Mouse (Mus musculus) neural tube, embryonic 11.5 days (tissue): ENCODE measurements around the gene 1700023F06Rik. TPM values are rescaled to one million over a fixed set of nuclear protein-coding genes. Genes with fewer than 3 reads are reported as not detected.

Experiments
- ATAC-seq: fragments of 200-750 bp; cut with Nextera tagmentation; 2 replicates; pipeline ENCODE4 v1.8.0; 2017; ENCODE audit warnings: moderate number of reproducible peaks, mild to moderate bottlenecking, moderate TSS enrichment, moderate library complexity; ENCODE audit not compliant: insufficient read depth, low FRiP score, low TSS enrichment
- DNase-seq: peaks from one replicate; pipeline ENCODE4 v3.0.0-alpha.2; 2015; ENCODE audit warnings: low spot score
- H3K27ac ChIP-seq: fragments of 300-500 bp; sonication (generic); 2 replicates; pipeline ENCODE4 v1.5.1; 2014; ENCODE audit warnings: low read depth, mild to moderate bottlenecking, low read length
- H3K27me3 ChIP-seq: fragments of 300-500 bp; sonication (generic); 2 replicates; pipeline ENCODE4 v1.6.1; 2014; ENCODE audit warnings: mild to moderate bottlenecking, low read length, mixed read lengths; ENCODE audit not compliant: control insufficient read depth, insufficient read depth
- H3K36me3 ChIP-seq: fragments of 300-500 bp; sonication (generic); 2 replicates; pipeline ENCODE4 v1.6.1; 2014; ENCODE audit warnings: mild to moderate bottlenecking, low read length, moderate library complexity, mixed read lengths; ENCODE audit not compliant: control insufficient read depth, insufficient read depth
- H3K4me1 ChIP-seq: fragments of 300-500 bp; sonication (generic); 2 replicates; pipeline ENCODE4 v1.6.1; 2014; ENCODE audit warnings: low read length, mixed read lengths; ENCODE audit not compliant: control insufficient read depth, insufficient read depth
- H3K4me2 ChIP-seq: fragments of 300-500 bp; sonication (generic); 2 replicates; pipeline ENCODE4 v1.6.1; 2014; ENCODE audit warnings: low read depth, mild to moderate bottlenecking, moderate library complexity
- H3K4me3 ChIP-seq: fragments of 300-500 bp; sonication (generic); 2 replicates; pipeline ENCODE4 v1.5.1; 2014; ENCODE audit warnings: low read depth, low read length
- H3K9ac ChIP-seq: fragments of 300-500 bp; sonication (generic); 2 replicates; pipeline ENCODE4 v1.6.1; 2014; ENCODE audit warnings: mild to moderate bottlenecking, low read length
- H3K9me3 ChIP-seq: fragments of 300-500 bp; sonication (generic); 2 replicates; pipeline ENCODE4 v1.6.1; 2016; ENCODE audit warnings: low read length; ENCODE audit not compliant: control insufficient read depth
- WGBS: fragments of 180-500 bp; shearing (Covaris S2); extraction: QIAGEN DNeasy Blood & Tissue Kit; methylation state at CpG from one replicate; pipeline ENCODE4 v1.1.7; 2014; 5-methylcytosine and 5-hydroxymethylcytosine counted together
- polyA plus RNA-seq: library from polyadenylated mRNA; unstranded; fragments of >200 nt; fragmentation: Nextera tagmentation; extraction: Ambion mirVana; gene quantifications from 2 replicates; pipeline ENCODE4 v1.2.1, GENCODE M21; 2014

Gene 1700023F06Rik
- polyA plus RNA-seq, 1 experiment from 2014 or later, result not detected

GRCm38 (mm10) chr11:103246731-103247290 lies 38.5 kb upstream of the 1700023F06Rik start:
- no peak overlapping the region for H3K27ac ChIP-seq
- H3K4me2 ChIP-seq, result no peak overlapping the region
- H3K36me3 ChIP-seq, result no peaks in the 10 kb centered on the region
- DNase-seq (no peak), ATAC-seq (no peak)
- 0 out of 2 replicates have a peak, but pooled peaks cover 3% of the 10 kb centered on the region for H3K4me1 ChIP-seq
- 75% methylated on average over 4 of the region's 4 CpGs for WGBS
- no peaks in the 10 kb centered on the region for H3K9me3 ChIP-seq
- no peak overlapping the region for H3K4me3 ChIP-seq
- H3K9ac ChIP-seq, result no peak overlapping the region
- no peaks in the 10 kb centered on the region for H3K27me3 ChIP-seq

- H3K27me3 ChIP-seq, result no peaks in the 10 kb centered on the region
- WGBS, result 83% methylated on average over 10 of the region's 10 CpGs
- no peaks in the 10 kb centered on the region for H3K36me3 ChIP-seq
- ATAC-seq, result no peak
- H3K27ac ChIP-seq, result no peak overlapping the region
- H3K9ac ChIP-seq, result no peak overlapping the region
- no peaks in the 10 kb centered on the region for H3K9me3 ChIP-seq
- no peak overlapping the region for H3K4me2 ChIP-seq
- H3K4me3 ChIP-seq, result no peak overlapping the region
- no peak for DNase-seq
- H3K4me1 ChIP-seq, result 0 out of 2 replicates have a peak, but pooled peaks cover 3% of the 10 kb centered on the region
Measured at GRCm38 (mm10) chr11:103246081-103246730, 37.8 kb upstream of the 1700023F06Rik start.

- 0 out of 2 replicates have a peak, but pooled peaks cover 3% of the 10 kb centered on the region for H3K4me1 ChIP-seq
- no peaks in the 10 kb centered on the region for H3K9me3 ChIP-seq
- ATAC-seq (no peak), DNase-seq (no peak)
- no peak overlapping the region for H3K4me3 ChIP-seq
- H3K36me3 ChIP-seq, result no peaks in the 10 kb centered on the region
- H3K27ac ChIP-seq, result no peak overlapping the region
- WGBS, result 90% methylated on average over 4 of the region's 4 CpGs
- no peak overlapping the region for H3K4me2 ChIP-seq
- no peaks in the 10 kb centered on the region for H3K27me3 ChIP-seq
- no peak overlapping the region for H3K9ac ChIP-seq
Measured at GRCm38 (mm10) chr11:103244856-103245255, 36.5 kb upstream of the 1700023F06Rik start.

GRCm38 (mm10) chr11:103240740-103241139 lies 32.4 kb upstream of the 1700023F06Rik start:
- DNase-seq, result no peak
- Histone ChIP-seq H3K4me3 (no peak overlapping the region), H3K4me2 (no peak overlapping the region), H3K4me1 (no peaks in the 10 kb centered on the region), H3K36me3 (peaks cover 3% of the 10 kb centered on the region; the same call in 1 of the 2 replicates), H3K9ac (no peak overlapping the region), H3K27me3 (no peaks in the 10 kb centered on the region), H3K27ac (no peak overlapping the region), H3K9me3 (no peaks in the 10 kb centered on the region)
- 62% methylated on average over 7 of the region's 7 CpGs for WGBS
- no peak for ATAC-seq

GRCm38 (mm10) chr11:103237757-103238156 lies 29.4 kb upstream of the 1700023F06Rik start:
- 73% methylated on average over 9 of the region's 9 CpGs for WGBS
- peaks cover 3% of the 10 kb centered on the region; the same call in 1 of the 2 replicates for H3K36me3 ChIP-seq

GRCm38 (mm10) chr11:103236903-103237302 lies 28.5 kb upstream of the 1700023F06Rik start:
- WGBS, result 85% methylated on average over 8 of the region's 10 CpGs
- ATAC-seq (no peak), DNase-seq (no peak)
- no peaks in the 10 kb centered on the region for H3K27me3 ChIP-seq
- H3K9ac ChIP-seq, result no peak overlapping the region
- no peak overlapping the region for H3K4me2 ChIP-seq
- no peak overlapping the region for H3K4me3 ChIP-seq
- no peak overlapping the region for H3K27ac ChIP-seq
- H3K36me3 ChIP-seq, result peaks cover 3% of the 10 kb centered on the region; the same call in 1 of the 2 replicates
- no peaks in the 10 kb centered on the region for H3K4me1 ChIP-seq
- no peaks in the 10 kb centered on the region for H3K9me3 ChIP-seq

More at GRCm38 (mm10) chr11:103237757-103238156, 29.4 kb upstream of the 1700023F06Rik start:
- Histone ChIP-seq H3K27me3 (no peaks in the 10 kb centered on the region), H3K27ac (no peak overlapping the region), H3K4me1 (no peaks in the 10 kb centered on the region), H3K9ac (no peak overlapping the region), H3K9me3 (no peaks in the 10 kb centered on the region), H3K4me3 (no peak overlapping the region), H3K4me2 (no peak overlapping the region)
- DNase-seq (no peak), ATAC-seq (no peak)

- Histone ChIP-seq H3K9ac (no peak overlapping the region), H3K9me3 (no peaks in the 10 kb centered on the region), H3K27me3 (no peaks in the 10 kb centered on the region)
Measured at GRCm38 (mm10) chr11:103236431-103236830, 28.1 kb upstream of the 1700023F06Rik start.

GRCm38 (mm10) chr11:103235702-103236101 lies 27.3 kb upstream of the 1700023F06Rik start:
- 68% methylated on average over 11 of the region's 11 CpGs for WGBS
- H3K9ac ChIP-seq, result no peak overlapping the region
- no peaks in the 10 kb centered on the region for H3K27me3 ChIP-seq
- peaks cover 3% of the 10 kb centered on the region; the same call in 1 of the 2 replicates for H3K36me3 ChIP-seq
- H3K4me2 ChIP-seq, result no peak overlapping the region
- no peaks in the 10 kb centered on the region for H3K4me1 ChIP-seq
- H3K27ac ChIP-seq, result no peak overlapping the region
- H3K4me3 ChIP-seq, result no peak overlapping the region
- H3K9me3 ChIP-seq, result no peaks in the 10 kb centered on the region
- DNase-seq (no peak), ATAC-seq (no peak)

More at GRCm38 (mm10) chr11:103236431-103236830, 28.1 kb upstream of the 1700023F06Rik start:
- Histone ChIP-seq H3K36me3 (peaks cover 3% of the 10 kb centered on the region; the same call in 1 of the 2 replicates), H3K27ac (no peak overlapping the region), H3K4me3 (no peak overlapping the region), H3K4me2 (no peak overlapping the region), H3K4me1 (no peaks in the 10 kb centered on the region)
- no peak for DNase-seq
- 85% methylated on average over 6 of the region's 6 CpGs for WGBS
- ATAC-seq, result no peak

- Histone ChIP-seq H3K9me3 (no peaks in the 10 kb centered on the region), H3K27me3 (no peaks in the 10 kb centered on the region), H3K36me3 (peaks cover 7% of the 10 kb centered on the region; the same call in 1 of the 2 replicates), H3K4me2 (no peak overlapping the region), H3K4me3 (no peak overlapping the region), H3K4me1 (no peaks in the 10 kb centered on the region), H3K9ac (no peak overlapping the region), H3K27ac (no peak overlapping the region)
- WGBS, result 68% methylated on average over 1 of the region's 1 CpGs
- ATAC-seq (no peak), DNase-seq (no peak)
Measured at GRCm38 (mm10) chr11:103234447-103234846, 26.1 kb upstream of the 1700023F06Rik start.
